Mouse (Mus musculus) testis, adult 2 months (tissue): ENCODE measurements around the gene Tmem79.

Source experiments
- CTCF ChIP-seq: fragments of 200-500 bp; IDR thresholded peaks from 2 replicates; pipeline ENCODE4 v1.5.1; 2012; ENCODE audit warnings: low read depth, mild to moderate bottlenecking, inconsistent platforms, low read length, moderate library complexity; ENCODE audit not compliant: control insufficient read depth, insufficient read depth, insufficient replicate concordance
- POLR2A ChIP-seq: fragments of 200-500 bp; IDR thresholded peaks from 2 replicates; pipeline ENCODE4 v1.6.1; 2012; ENCODE audit warnings: low read depth, mild to moderate bottlenecking, inconsistent platforms, low read length, moderate library complexity; ENCODE audit not compliant: control insufficient read depth

DNA sequence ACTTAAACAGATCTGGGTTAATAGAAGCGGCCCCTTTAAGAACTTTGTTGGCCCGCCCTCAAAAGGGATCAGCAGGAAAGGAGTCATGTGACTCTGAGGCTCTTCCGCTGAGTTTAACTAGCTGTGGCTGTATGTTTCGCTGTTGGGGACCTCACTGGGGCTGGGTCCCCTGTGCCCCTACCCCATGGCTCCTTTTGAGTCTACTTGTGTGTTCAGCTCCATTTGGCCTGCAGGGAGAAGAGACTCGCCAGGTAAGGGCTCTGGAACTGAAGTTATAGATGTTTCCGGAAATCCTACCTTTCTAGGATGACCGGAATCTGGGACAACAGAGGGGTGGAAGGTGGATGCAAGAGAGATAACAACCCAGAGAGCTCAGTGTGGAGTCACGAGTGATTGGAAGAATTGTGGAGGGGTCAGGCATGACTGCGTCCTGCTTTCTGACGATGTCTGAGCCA is 11.0 kb downstream of the Tmem79 start, which contains the start of gene Glmp:
- TF ChIP-seq POLR2A (0 out of 2 replicates have a peak, but pooled peaks have one; percentile 23), CTCF (no peak)
